Mouse (Mus musculus) 416B (cell line): ENCODE data around the gene Ablim2.

ENCODE experiments used
- DNase-seq: peaks from one replicate; pipeline ENCODE4 v3.0.0; 2011; ENCODE audit warnings: low read depth

Gene Ablim2

GRCm38 (mm10) chr5:35884689-35885088, 127.0 kb downstream of the Ablim2 start:
- DNase-seq, result no peak

- no peak for DNase-seq
Observed at GRCm38 (mm10) chr5:35888959-35889358, 131.3 kb downstream of the Ablim2 start.

- no peak for DNase-seq
Observed at GRCm38 (mm10) chr5:35889641-35890040, 132.0 kb downstream of the Ablim2 start.

- DNase-seq, result no peak
Observed at GRCm38 (mm10) chr5:35890985-35891730, 133.5 kb downstream of the Ablim2 start.

- no peak for DNase-seq
Observed at GRCm38 (mm10) chr5:35892363-35892762, 134.7 kb downstream of the Ablim2 start.

GRCm38 (mm10) chr5:35893093-35893804, 135.6 kb downstream of the Ablim2 start, which contains the start of gene Afap1:
Afap1 (plus strand) TSS chr5:35893319.
- DNase-seq, result no peak

GRCm38 (mm10) chr5:35893805-35894260, 136.2 kb downstream of the Ablim2 start:
- no peak for DNase-seq

GRCm38 (mm10) chr5:35894295-35895047, 136.8 kb downstream of the Ablim2 start:
- no peak for DNase-seq

GRCm38 (mm10) chr5:35895926-35896325, 138.2 kb downstream of the Ablim2 start:
- DNase-seq, result no peak

- DNase-seq, result no peak
Observed at GRCm38 (mm10) chr5:35896556-35896955, 138.9 kb downstream of the Ablim2 start.

- DNase-seq, result no peak
Observed at GRCm38 (mm10) chr5:35897147-35897546, 139.5 kb downstream of the Ablim2 start.

GRCm38 (mm10) chr5:35898114-35898513, 140.4 kb downstream of the Ablim2 start:
- no peak for DNase-seq

- DNase-seq, result no peak
Observed at GRCm38 (mm10) chr5:35898994-35899393, 141.3 kb downstream of the Ablim2 start.

GRCm38 (mm10) chr5:35900401-35901225, 142.9 kb downstream of the Ablim2 start:
- no peak for DNase-seq

GRCm38 (mm10) chr5:35901226-35901809, 143.6 kb downstream of the Ablim2 start:
- DNase-seq, result no peak

GRCm38 (mm10) chr5:35903456-35903855, 145.8 kb downstream of the Ablim2 start:
- no peak for DNase-seq

GRCm38 (mm10) chr5:35905283-35905682, 147.6 kb downstream of the Ablim2 start:
- no peak for DNase-seq

GRCm38 (mm10) chr5:35907090-35907489, 149.4 kb downstream of the Ablim2 start:
- DNase-seq, result no peak

GRCm38 (mm10) chr5:35907633-35908426, 150.2 kb downstream of the Ablim2 start:
- no peak for DNase-seq
